Mouse (Mus musculus): ENCODE measurements around the gene Col13a1.

The Col13a1 gene

GRCm38 (mm10) chr10:61830817-61831216, 148.1 kb downstream of the Col13a1 start:
- no peak for DNase-seq (ENCODE audit: low read depth, low spot score)

- DNase-seq (ENCODE audit: low read depth, low spot score) = no peak
Observed at GRCm38 (mm10) chr10:61829046-61829445, 149.9 kb downstream of the Col13a1 start.

- DNase-seq (ENCODE audit: low read depth, low spot score) = no peak
Observed at GRCm38 (mm10) chr10:61827950-61828936, 150.7 kb downstream of the Col13a1 start.

- no peak for DNase-seq (ENCODE audit: low read depth, low spot score)
Observed at GRCm38 (mm10) chr10:61826753-61827435, 152.0 kb downstream of the Col13a1 start.

GRCm38 (mm10) chr10:61825979-61826752, 152.7 kb downstream of the Col13a1 start:
- DNase-seq (ENCODE audit: low read depth, low spot score) = no peak

- DNase-seq (ENCODE audit: low read depth, low spot score) = no peak
Observed at GRCm38 (mm10) chr10:61825536-61825935, 153.4 kb downstream of the Col13a1 start.

GRCm38 (mm10) chr10:61823731-61824115, 155.2 kb downstream of the Col13a1 start:
- no peak for DNase-seq (ENCODE audit: low read depth, low spot score)

- no peak for DNase-seq (ENCODE audit: low read depth, low spot score)
Observed at GRCm38 (mm10) chr10:61822968-61823730, 155.8 kb downstream of the Col13a1 start.

- DNase-seq (ENCODE audit: low read depth, low spot score) = no peak
Observed at GRCm38 (mm10) chr10:61820050-61820449, 158.9 kb downstream of the Col13a1 start.

- no peak for DNase-seq (ENCODE audit: low read depth, low spot score)
Observed at GRCm38 (mm10) chr10:61811987-61812386, 166.9 kb downstream of the Col13a1 start.

- no peak for DNase-seq (ENCODE audit: low read depth, low spot score)
Observed at GRCm38 (mm10) chr10:61798133-61798576, 180.8 kb downstream of the Col13a1 start.

GRCm38 (mm10) chr10:61795458-61795857, 183.4 kb downstream of the Col13a1 start:
- DNase-seq (ENCODE audit: low read depth, low spot score) = no peak

GRCm38 (mm10) chr10:61794971-61795370, 183.9 kb downstream of the Col13a1 start:
- no peak for DNase-seq (ENCODE audit: low read depth, low spot score)

GRCm38 (mm10) chr10:61793015-61793414, 185.9 kb downstream of the Col13a1 start:
- no peak for DNase-seq (ENCODE audit: low read depth, low spot score)

GRCm38 (mm10) chr10:61788499-61788898, 190.4 kb downstream of the Col13a1 start:
- no peak for DNase-seq (ENCODE audit: low read depth, low spot score)

All from c-Kit-negative CD71-positive TER-119-positive erythroid progenitor cells, embryonic 14.5 days (primary cell).